Mouse (Mus musculus) hindbrain, embryonic 16.5 days (tissue): ENCODE measurements around the gene Ccdc191. TPM values are rescaled to one million over a fixed set of nuclear protein-coding genes. Genes with fewer than 3 reads are reported as not detected.
A peak's percentile ranks its signal among the peaks of the same experiment; 100 is the strongest.

Experiments used
- ATAC-seq: fragments of 200-750 bp; cut with Nextera tagmentation; 2 replicates; pipeline ENCODE4 v1.8.0; 2017; ENCODE audit warnings: moderate TSS enrichment, moderate library complexity
- H3K27ac ChIP-seq: fragments of 300-500 bp; sonication (generic); 2 replicates; pipeline ENCODE4 v1.5.1; 2014; ENCODE audit warnings: low read depth, mild to moderate bottlenecking, control low read depth, low read length, moderate library complexity
- H3K27me3 ChIP-seq: fragments of 300-500 bp; sonication (generic); replicated peaks from 2 replicates; pipeline ENCODE4 v1.6.1; 2014; ENCODE audit warnings: low read length; ENCODE audit not compliant: control insufficient read depth, insufficient read depth
- H3K36me3 ChIP-seq: fragments of 300-500 bp; sonication (generic); 2 replicates; pipeline ENCODE4 v1.6.1; 2014; ENCODE audit warnings: mild to moderate bottlenecking, low read length, moderate library complexity, mixed read lengths; ENCODE audit not compliant: control insufficient read depth, insufficient read depth
- H3K4me1 ChIP-seq: fragments of 300-500 bp; sonication (generic); 2 replicates; pipeline ENCODE4 v1.6.1; 2014; ENCODE audit warnings: low read depth, low read length; ENCODE audit not compliant: control insufficient read depth, insufficient read depth
- H3K4me2 ChIP-seq: fragments of 300-500 bp; sonication (generic); 2 replicates; pipeline ENCODE4 v1.6.1; 2014; ENCODE audit warnings: mild to moderate bottlenecking, low read length, control low read depth, moderate library complexity
- H3K4me3 ChIP-seq: fragments of 300-500 bp; sonication (generic); 2 replicates; pipeline ENCODE4 v1.5.1; 2014; ENCODE audit warnings: mild to moderate bottlenecking, low read length, control low read depth, moderate library complexity
- H3K9ac ChIP-seq: fragments of 300-500 bp; sonication (generic); 2 replicates; pipeline ENCODE4 v1.6.1; 2014; ENCODE audit warnings: low read depth, mild to moderate bottlenecking, control low read depth, low read length, moderate library complexity
- H3K9me3 ChIP-seq: fragments of 300-500 bp; sonication (generic); 2 replicates; pipeline ENCODE4 v1.6.1; 2014; ENCODE audit warnings: mild to moderate bottlenecking, low read length, moderate library complexity; ENCODE audit not compliant: control insufficient read depth
- WGBS: fragments of 180-500 bp; shearing (Covaris S2); extraction: QIAGEN DNeasy Blood & Tissue Kit; methylation state at CpG from one replicate; pipeline ENCODE4 v1.1.7; 2014; 5-methylcytosine and 5-hydroxymethylcytosine counted together
- polyA plus RNA-seq: library from polyadenylated mRNA; unstranded; fragments of >200 nt; fragmentation: Nextera tagmentation; extraction: Ambion mirVana; gene quantifications from 2 replicates; pipeline ENCODE4 v1.2.1, GENCODE M21; 2015

The Ccdc191 gene
- polyA plus RNA-seq, 1 experiment from 2014 or later, result 8.9 TPM

DNA sequence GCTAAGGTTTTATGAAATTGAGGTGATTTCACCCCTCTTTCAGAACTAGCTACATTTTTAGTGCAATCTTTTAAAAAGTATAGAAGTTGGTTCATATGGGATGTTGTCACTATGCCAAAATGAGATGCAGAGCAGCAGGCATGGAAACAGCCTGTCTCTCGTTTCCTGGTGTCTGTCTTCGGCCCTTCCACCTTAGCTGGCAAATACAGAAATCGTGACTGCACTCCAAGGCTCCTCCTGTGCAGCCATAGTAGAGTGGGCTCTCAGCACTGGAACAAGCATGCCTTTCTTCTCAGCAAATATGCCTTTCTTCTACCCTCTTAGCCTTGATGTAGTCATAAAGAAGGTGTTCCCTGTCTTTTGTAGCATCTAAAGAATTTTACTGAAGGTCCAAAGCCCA is 46.3 kb downstream of the Ccdc191 start:
- ATAC-seq, result no peak
- Histone ChIP-seq H3K4me2 (no peak overlapping the region), H3K4me3 (no peak overlapping the region), H3K9me3 (no peaks in the 10 kb centered on the region), H3K4me1 (no peaks in the 10 kb centered on the region), H3K9ac (no peak overlapping the region), H3K36me3 (no peaks in the 10 kb centered on the region), H3K27me3 (no peaks in the 10 kb centered on the region), H3K27ac (no peak overlapping the region)
- 67% methylated on average over 3 of the region's 3 CpGs for WGBS

DNA sequence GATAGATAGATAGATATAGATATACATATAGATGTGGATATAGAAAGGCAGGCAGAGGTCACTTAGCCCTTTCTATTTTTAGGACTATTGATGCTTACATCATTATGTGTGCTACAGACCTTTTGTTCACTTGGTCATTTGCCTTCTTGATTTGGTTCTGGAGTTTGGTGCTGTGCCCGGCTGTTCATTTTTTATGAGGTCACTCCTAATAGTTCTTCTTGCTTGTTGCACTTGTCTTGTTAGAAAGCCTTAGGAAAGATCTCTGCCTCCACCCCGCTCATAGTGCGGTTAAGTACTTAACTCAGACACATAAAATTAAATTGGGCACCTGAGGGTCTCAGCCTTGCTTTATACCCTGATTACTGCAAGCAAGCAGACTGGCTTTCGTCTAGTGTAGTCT is 51.2 kb downstream of the Ccdc191 start:
- 90% methylated on average over 4 of the region's 4 CpGs for WGBS

GRCm38 (mm10) chr16:43945351-43945750 is 55.8 kb downstream of the Ccdc191 start:
- 83% methylated on average over 3 of the region's 3 CpGs for WGBS
- H3K4me3 ChIP-seq, result no peak overlapping the region
- ATAC-seq, result no peak
- no peak overlapping the region for H3K27ac ChIP-seq
- no peaks in the 10 kb centered on the region for H3K36me3 ChIP-seq
- H3K27me3 ChIP-seq, result no peaks in the 10 kb centered on the region
- no peaks in the 10 kb centered on the region for H3K4me1 ChIP-seq
- no peaks in the 10 kb centered on the region for H3K9me3 ChIP-seq
- no peak overlapping the region for H3K4me2 ChIP-seq
- H3K9ac ChIP-seq, result no peak overlapping the region

More for the DNA sequence above, 51.2 kb downstream of the Ccdc191 start:
- Histone ChIP-seq H3K4me3 (no peak overlapping the region), H3K27ac (no peak overlapping the region), H3K36me3 (no peaks in the 10 kb centered on the region), H3K9ac (no peak overlapping the region), H3K4me1 (no peaks in the 10 kb centered on the region), H3K27me3 (no peaks in the 10 kb centered on the region), H3K9me3 (no peaks in the 10 kb centered on the region), H3K4me2 (no peak overlapping the region)
- ATAC-seq, result no peak

- WGBS, result 77% methylated on average over 3 of the region's 3 CpGs
- Histone ChIP-seq H3K4me2 (no peak overlapping the region), H3K9ac (no peak overlapping the region), H3K27ac (no peak overlapping the region), H3K9me3 (no peaks in the 10 kb centered on the region), H3K4me3 (no peak overlapping the region), H3K36me3 (no peaks in the 10 kb centered on the region), H3K27me3 (no peaks in the 10 kb centered on the region), H3K4me1 (no peaks in the 10 kb centered on the region)
- ATAC-seq, result no peak
Observed at GRCm38 (mm10) chr16:43945869-43946268, 56.3 kb downstream of the Ccdc191 start.

- Histone ChIP-seq H3K4me3 (no peak overlapping the region), H3K4me1 (no peaks in the 10 kb centered on the region), H3K9ac (no peak overlapping the region), H3K27ac (no peak overlapping the region), H3K4me2 (no peak overlapping the region), H3K9me3 (no peaks in the 10 kb centered on the region), H3K27me3 (no peaks in the 10 kb centered on the region), H3K36me3 (no peaks in the 10 kb centered on the region)
- WGBS, result 81% methylated on average over 4 of the region's 4 CpGs
- ATAC-seq, result no peak
Observed at GRCm38 (mm10) chr16:43951591-43951990, 62.0 kb downstream of the Ccdc191 start.

DNA sequence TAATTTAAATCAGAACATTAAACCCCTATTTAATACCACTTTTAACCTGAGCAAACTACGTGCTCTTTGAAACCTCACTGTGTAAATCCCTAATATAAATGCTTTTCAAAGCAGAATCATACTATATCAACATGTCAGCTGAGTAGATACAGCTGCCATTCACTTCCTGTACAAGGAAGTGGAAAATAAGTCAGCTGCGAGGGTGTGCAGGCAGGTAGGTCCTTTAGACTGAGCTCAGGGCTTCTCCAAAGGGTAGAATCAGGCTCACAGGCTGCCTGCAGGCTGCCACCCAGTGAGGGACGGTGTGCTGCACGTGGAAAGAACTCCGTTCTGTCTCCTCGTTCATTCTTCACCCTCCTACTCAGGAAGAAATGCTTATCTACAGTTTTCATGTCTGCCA is 65.3 kb downstream of the Ccdc191 start:
- Histone ChIP-seq H3K27ac (no peak overlapping the region), H3K36me3 (no peaks in the 10 kb centered on the region), H3K9ac (no peak overlapping the region), H3K27me3 (no peaks in the 10 kb centered on the region), H3K9me3 (no peaks in the 10 kb centered on the region), H3K4me2 (no peak overlapping the region), H3K4me1 (no peaks in the 10 kb centered on the region), H3K4me3 (no peak overlapping the region)
- 87% methylated on average over 6 of the region's 6 CpGs for WGBS
- no peak for ATAC-seq

- H3K27ac ChIP-seq, result no peak overlapping the region
- H3K4me1 ChIP-seq, result no peaks in the 10 kb centered on the region
- H3K4me3 ChIP-seq, result no peak overlapping the region
- no peak overlapping the region for H3K4me2 ChIP-seq
- ATAC-seq, result no peak
- no peak overlapping the region for H3K9ac ChIP-seq
- H3K9me3 ChIP-seq, result no peaks in the 10 kb centered on the region
- H3K36me3 ChIP-seq, result no peaks in the 10 kb centered on the region
- H3K27me3 ChIP-seq, result no peaks in the 10 kb centered on the region
- WGBS, result 84% methylated on average over 4 of the region's 4 CpGs
Observed at GRCm38 (mm10) chr16:43958038-43958437, 68.4 kb downstream of the Ccdc191 start.

- Histone ChIP-seq H3K4me3 (no peak overlapping the region), H3K27ac (no peak overlapping the region), H3K4me2 (no peak overlapping the region), H3K9me3 (no peaks in the 10 kb centered on the region), H3K4me1 (peaks cover 3% of the 10 kb centered on the region; the same call in 1 of the 2 replicates), H3K27me3 (no peaks in the 10 kb centered on the region), H3K36me3 (no peaks in the 10 kb centered on the region), H3K9ac (no peak overlapping the region)
- ATAC-seq, result no peak
- 90% methylated on average over 9 of the region's 9 CpGs for WGBS
Observed at GRCm38 (mm10) chr16:43963291-43963690, 73.7 kb downstream of the Ccdc191 start.

DNA sequence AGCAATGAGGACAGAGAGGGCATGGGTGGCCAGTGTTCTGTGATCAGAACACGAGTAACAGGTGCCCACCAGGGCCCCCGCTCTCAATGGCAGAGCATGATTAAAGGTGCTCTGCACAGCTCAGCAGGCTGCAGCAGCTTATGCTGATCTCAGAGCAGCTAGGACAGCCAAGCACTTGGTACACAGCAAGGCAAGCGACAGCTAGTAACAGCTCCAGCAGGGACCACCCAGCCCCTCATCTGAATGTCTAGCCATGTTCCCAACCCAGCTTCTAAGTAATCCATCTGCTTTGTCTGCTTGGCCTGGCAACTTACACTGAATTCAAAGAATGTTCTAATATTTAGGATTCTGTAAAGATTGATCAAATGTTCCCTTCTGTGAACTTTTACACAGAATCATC is 74.2 kb downstream of the Ccdc191 start:
- Histone ChIP-seq H3K9ac (no peak overlapping the region), H3K27ac (no peak overlapping the region), H3K36me3 (peaks cover 5% of the 10 kb centered on the region), H3K4me1 (peaks cover 3% of the 10 kb centered on the region; the same call in 1 of the 2 replicates), H3K9me3 (no peaks in the 10 kb centered on the region), H3K27me3 (no peaks in the 10 kb centered on the region), H3K4me2 (no peak overlapping the region), H3K4me3 (no peak overlapping the region)
- ATAC-seq, result peak; percentile 47; the same call in 1 of the 2 replicates
- WGBS, result 77% methylated on average over 3 of the region's 3 CpGs
